Mouse (Mus musculus): ENCODE results near the gene F11. TPM values are rescaled to one million over a fixed set of nuclear protein-coding genes. Genes with fewer than 3 reads are reported as not detected.

F11 gene
- polyA plus RNA-seq, 1 experiment from 2014 or later: not detected

DNA sequence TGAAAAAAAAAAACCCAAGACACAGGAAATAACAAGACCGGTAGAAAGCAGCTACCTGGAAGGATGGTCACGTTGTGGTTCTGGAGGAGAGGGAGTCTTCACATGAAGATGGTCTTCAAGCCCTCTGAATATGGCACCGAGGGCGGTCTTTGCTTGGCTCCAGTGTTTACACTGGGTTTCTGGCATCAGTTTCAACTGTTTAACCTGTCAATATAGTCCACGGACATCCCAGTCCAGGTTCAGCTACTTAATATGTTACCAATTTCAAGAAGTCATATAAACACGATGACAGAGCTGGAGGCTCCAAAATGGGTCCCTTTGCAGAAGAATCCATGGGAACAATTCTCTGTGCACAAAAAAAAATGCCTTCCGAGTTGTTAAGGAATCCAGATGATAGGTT lies 32.9 kb upstream of the F11 start, which contains the start of gene Klkb1:
Gene Klkb1, minus strand, starts transcription at position 173 of the 400 bp plus-strand sequence.
- H3K9ac ChIP-seq (replicated peaks; ENCODE audit: low read depth): no peak within 1 kb of the TSS
- ATAC-seq (no peak), DNase-seq (ENCODE audit: low spot score) (no peak)
- no peaks in the 10 kb centered on the region for H3K4me1 ChIP-seq (ENCODE audit: insufficient read depth, low read depth, low read length)
- H3K36me3 ChIP-seq (ENCODE audit: insufficient read depth, low read length): no peaks in the 10 kb centered on the region
- H3K27me3 ChIP-seq (replicated peaks; ENCODE audit: insufficient read depth, low read length): no peaks in the 10 kb centered on the region
- no peak within 1 kb of the TSS for H3K27ac ChIP-seq (ENCODE audit: low read length)
- 71% methylated on average over 7 of the region's 7 CpGs for WGBS
- TF ChIP-seq CTCF (IDR thresholded peaks at IDR 0.05) (no peak), EP300 (IDR thresholded peaks at IDR 0.05) (no peak)
- H3K4me2 ChIP-seq (replicated peaks; ENCODE audit: low read depth, low read length): no peak within 1 kb of the TSS
- H3K9me3 ChIP-seq (ENCODE audit: low read length): no peaks in the 10 kb centered on the region
- no peak within 1 kb of the TSS for H3K4me3 ChIP-seq (ENCODE audit: low read depth, low read length)

DNA sequence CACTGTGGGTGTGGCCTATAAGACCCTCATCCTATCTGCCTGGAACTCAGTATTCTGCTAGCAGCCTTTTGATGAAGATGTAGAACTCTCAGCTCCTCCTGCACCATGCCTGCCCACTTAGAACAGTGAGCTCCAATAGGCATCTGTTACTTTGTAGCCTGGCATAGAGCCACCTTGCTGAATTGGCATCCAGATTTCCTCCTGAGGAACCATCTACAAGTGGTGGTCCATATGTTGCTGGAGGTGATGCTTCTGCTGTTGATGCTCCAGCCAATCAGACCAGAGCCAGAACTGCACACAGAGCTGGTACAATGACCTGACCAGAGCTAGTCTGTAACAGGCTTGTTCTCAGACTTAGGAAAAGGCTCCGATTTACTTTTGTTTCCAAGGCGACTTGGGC lies 30.0 kb upstream of the F11 start:
- 84% methylated on average over 2 of the region's 2 CpGs for WGBS
- no peak overlapping the region for H3K9ac ChIP-seq (replicated peaks; ENCODE audit: low read depth)
- DNase-seq (ENCODE audit: low spot score): no peak
- H3K9me3 ChIP-seq (ENCODE audit: low read length): no peaks in the 10 kb centered on the region
- no peaks in the 10 kb centered on the region for H3K36me3 ChIP-seq (ENCODE audit: insufficient read depth, low read length)
- H3K27me3 ChIP-seq (replicated peaks; ENCODE audit: insufficient read depth, low read length): no peaks in the 10 kb centered on the region
- TF ChIP-seq CTCF (IDR thresholded peaks at IDR 0.05) (no peak), EP300 (IDR thresholded peaks at IDR 0.05) (no peak)
- H3K4me1 ChIP-seq (ENCODE audit: insufficient read depth, low read depth, low read length): no peaks in the 10 kb centered on the region
- H3K4me3 ChIP-seq (ENCODE audit: low read depth, low read length): no peak overlapping the region
- ATAC-seq: no peak
- no peak overlapping the region for H3K4me2 ChIP-seq (replicated peaks; ENCODE audit: low read depth, low read length)
- H3K27ac ChIP-seq (ENCODE audit: low read length): no peak overlapping the region

GRCm38 (mm10) chr8:45281630-45282029 lies 19.8 kb upstream of the F11 start:
- Histone ChIP-seq H3K4me1 (ENCODE audit: insufficient read depth, low read depth, low read length) (no peaks in the 10 kb centered on the region), H3K4me3 (ENCODE audit: low read depth, low read length) (no peak overlapping the region), H3K27me3 (replicated peaks; ENCODE audit: insufficient read depth, low read length) (no peaks in the 10 kb centered on the region), H3K4me2 (replicated peaks; ENCODE audit: low read depth, low read length) (no peak overlapping the region), H3K9ac (replicated peaks; ENCODE audit: low read depth) (no peak overlapping the region), H3K9me3 (ENCODE audit: low read length) (no peaks in the 10 kb centered on the region), H3K27ac (ENCODE audit: low read length) (no peak overlapping the region), H3K36me3 (ENCODE audit: insufficient read depth, low read length) (no peaks in the 10 kb centered on the region)
- WGBS: 68% methylated on average over 8 of the region's 8 CpGs
- DNase-seq (ENCODE audit: low spot score) (peak; percentile 54), ATAC-seq (peak; percentile 72)
- TF ChIP-seq CTCF (IDR thresholded peaks at IDR 0.05) (no peak), EP300 (IDR thresholded peaks at IDR 0.05) (no peak)

GRCm38 (mm10) chr8:45277453-45277852 lies 15.6 kb upstream of the F11 start:
- Histone ChIP-seq H3K9ac (replicated peaks; ENCODE audit: low read depth) (no peak overlapping the region), H3K27me3 (replicated peaks; ENCODE audit: insufficient read depth, low read length) (no peaks in the 10 kb centered on the region), H3K9me3 (ENCODE audit: low read length) (no peaks in the 10 kb centered on the region), H3K4me1 (ENCODE audit: insufficient read depth, low read depth, low read length) (no peaks in the 10 kb centered on the region), H3K36me3 (ENCODE audit: insufficient read depth, low read length) (no peaks in the 10 kb centered on the region), H3K4me3 (ENCODE audit: low read depth, low read length) (no peak overlapping the region), H3K27ac (ENCODE audit: low read length) (no peak overlapping the region), H3K4me2 (replicated peaks; ENCODE audit: low read depth, low read length) (no peak overlapping the region)
- no peak for TF ChIP-seq EP300 (IDR thresholded peaks at IDR 0.05)
- TF ChIP-seq CTCF (IDR thresholded peaks at IDR 0.05): no peak
- DNase-seq (ENCODE audit: low spot score) (no peak), ATAC-seq (no peak)
- 62% methylated on average over 3 of the region's 3 CpGs for WGBS

- no peak for DNase-seq (ENCODE audit: low spot score)
- TF ChIP-seq EP300 (IDR thresholded peaks at IDR 0.05): no peak
- TF ChIP-seq CTCF (IDR thresholded peaks at IDR 0.05): 0 out of 2 replicates have a peak, but pooled peaks have one; percentile 2
- no peak overlapping the region for H3K4me3 ChIP-seq (ENCODE audit: low read depth, low read length)
- no peak for ATAC-seq
- no peaks in the 10 kb centered on the region for H3K36me3 ChIP-seq (ENCODE audit: insufficient read depth, low read length)
- WGBS: 64% methylated on average over 4 of the region's 4 CpGs
- no peaks in the 10 kb centered on the region for H3K4me1 ChIP-seq (ENCODE audit: insufficient read depth, low read depth, low read length)
- no peaks in the 10 kb centered on the region for H3K27me3 ChIP-seq (replicated peaks; ENCODE audit: insufficient read depth, low read length)
- H3K9ac ChIP-seq (replicated peaks; ENCODE audit: low read depth): no peak overlapping the region
- no peak overlapping the region for H3K4me2 ChIP-seq (replicated peaks; ENCODE audit: low read depth, low read length)
- no peak overlapping the region for H3K27ac ChIP-seq (ENCODE audit: low read length)
- H3K9me3 ChIP-seq (ENCODE audit: low read length): no peaks in the 10 kb centered on the region
Observed at GRCm38 (mm10) chr8:45274317-45274716, 12.5 kb upstream of the F11 start.

- Histone ChIP-seq H3K27ac (ENCODE audit: low read length) (no peak overlapping the region), H3K9me3 (ENCODE audit: low read length) (no peaks in the 10 kb centered on the region), H3K9ac (replicated peaks; ENCODE audit: low read depth) (no peak overlapping the region), H3K4me1 (ENCODE audit: insufficient read depth, low read depth, low read length) (no peaks in the 10 kb centered on the region), H3K4me3 (ENCODE audit: low read depth, low read length) (no peak overlapping the region), H3K27me3 (replicated peaks; ENCODE audit: insufficient read depth, low read length) (no peaks in the 10 kb centered on the region), H3K36me3 (ENCODE audit: insufficient read depth, low read length) (no peaks in the 10 kb centered on the region), H3K4me2 (replicated peaks; ENCODE audit: low read depth, low read length) (no peak overlapping the region)
- no peak for ATAC-seq
- no peak for TF ChIP-seq CTCF (IDR thresholded peaks at IDR 0.05)
- no peak for TF ChIP-seq EP300 (IDR thresholded peaks at IDR 0.05)
- DNase-seq (ENCODE audit: low spot score): peak; percentile 9
Observed at GRCm38 (mm10) chr8:45269056-45269455, 7.2 kb upstream of the F11 start.

GRCm38 (mm10) chr8:45268485-45268884 lies 6.7 kb upstream of the F11 start:
- Histone ChIP-seq H3K27me3 (replicated peaks; ENCODE audit: insufficient read depth, low read length) (no peaks in the 10 kb centered on the region), H3K4me2 (replicated peaks; ENCODE audit: low read depth, low read length) (no peak overlapping the region), H3K9ac (replicated peaks; ENCODE audit: low read depth) (no peak overlapping the region)

More at GRCm38 (mm10) chr8:45268485-45268884, 6.7 kb upstream of the F11 start:
- H3K9me3 ChIP-seq (ENCODE audit: low read length): no peaks in the 10 kb centered on the region
- H3K4me1 ChIP-seq (ENCODE audit: insufficient read depth, low read depth, low read length): no peaks in the 10 kb centered on the region
- no peak overlapping the region for H3K4me3 ChIP-seq (ENCODE audit: low read depth, low read length)
- ATAC-seq (no peak), DNase-seq (ENCODE audit: low spot score) (peak; percentile 52)
- no peak for TF ChIP-seq CTCF (IDR thresholded peaks at IDR 0.05)
- TF ChIP-seq EP300 (IDR thresholded peaks at IDR 0.05): no peak
- no peaks in the 10 kb centered on the region for H3K36me3 ChIP-seq (ENCODE audit: insufficient read depth, low read length)
- H3K27ac ChIP-seq (ENCODE audit: low read length): no peak overlapping the region

All from lung, postnatal 0 days (tissue).